ENCODE assay signal across 31 mouse cellular contexts in the genomic region with DNA sequence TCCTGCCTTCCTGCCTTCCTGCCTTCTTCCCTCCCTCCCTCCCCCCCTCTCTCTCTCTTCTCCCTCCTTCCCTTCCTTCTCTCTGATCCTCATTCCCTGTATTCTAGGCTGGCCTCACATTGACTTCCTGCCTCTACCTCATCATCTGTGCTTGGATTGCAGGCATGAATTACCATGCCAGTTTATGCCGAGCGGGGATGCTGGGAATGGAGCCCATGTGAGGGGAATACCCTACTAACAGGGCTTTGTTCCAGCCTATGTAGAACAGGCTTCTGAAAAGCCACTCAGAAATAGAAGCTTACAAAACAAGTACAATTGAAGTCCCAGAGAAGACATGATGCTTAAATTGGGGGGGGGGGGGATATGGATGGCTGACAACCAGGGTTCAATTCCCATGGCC. TPM values are rescaled to one million over a fixed set of nuclear protein-coding genes. Genes with fewer than 3 reads are reported as not detected.
DNase-seq lines count a peak whose midpoint lies in the region; ATAC-seq and TF ChIP-seq lines count a peak whose summit lies in the region.
"Had no signal": no experiment of that assay in that cellular context is flagged by ENCODE, and none has a peak within 500 bp of the region (broad histone marks: within the 10 kb centered on the region; RNA-seq: fewer than 3 reads in every experiment).

No protein-coding gene starts in this region.

- H3K9me3 ChIP-seq in forebrain, embryonic 14.5 days (replicated peaks; ENCODE audit: control insufficient read depth, low read length) = no peaks in the 10 kb centered on the region
- no peaks in the 10 kb centered on the region for H3K9me3 ChIP-seq in forebrain, embryonic 12.5 days
- H3K9me3 ChIP-seq in forebrain, postnatal 0 days (ENCODE audit: low read length) = no peaks in the 10 kb centered on the region
- no peaks in the 10 kb centered on the region for H3K9me3 ChIP-seq in forebrain, embryonic 11.5 days (ENCODE audit: control insufficient read depth, low read length)
- H3K9me3 ChIP-seq in hindbrain, embryonic 11.5 days (ENCODE audit: control insufficient read depth, low read length) = no peaks in the 10 kb centered on the region
- H3K9me3 ChIP-seq: embryonic facial prominence, embryonic 10.5 days; embryonic facial prominence, embryonic 13.5 days; G1E; heart, embryonic 12.5 days; heart, embryonic 15.5 days; hindbrain, embryonic 10.5 days had no signal

- no peak overlapping the region for H3K4me3 ChIP-seq in forebrain, embryonic 14.5 days (ENCODE audit: low read depth, low read length)
- H3K4me3 ChIP-seq in forebrain, embryonic 12.5 days (replicated peaks) = no peak overlapping the region
- H3K4me3 ChIP-seq in forebrain, postnatal 0 days (ENCODE audit: low read depth, low read length) = no peak overlapping the region
- H3K4me3 ChIP-seq in forebrain, embryonic 11.5 days (ENCODE audit: low read depth, low read length) = no peak overlapping the region
- no peak overlapping the region for H3K4me3 ChIP-seq in hindbrain, embryonic 11.5 days (ENCODE audit: low read depth, low read length)
- H3K4me3 ChIP-seq: embryonic facial prominence, embryonic 10.5 days; embryonic facial prominence, embryonic 13.5 days; erythroblast, embryonic 14.5 days; heart, embryonic 12.5 days; heart, embryonic 15.5 days; hindbrain, embryonic 10.5 days had no signal

- TF ChIP-seq CTCF in forebrain, postnatal 0 days (IDR thresholded peaks at IDR 0.05; ENCODE audit: low read depth) = no peak

- peak; percentile 66 for DNase-seq in forebrain, embryonic 14.5 days (ENCODE audit: low spot score)
- peak; percentile 63 for DNase-seq in forebrain, postnatal 0 days
- no peak for DNase-seq in forebrain, embryonic 11.5 days (ENCODE audit: low spot score)
- DNase-seq in right cerebral cortex, postnatal 4 days = peak; percentile 26
- no peak for DNase-seq in right cerebral cortex, postnatal 36 days (ENCODE audit: low spot score in 2 of 2)
- no peak for DNase-seq in hindbrain, embryonic 11.5 days (ENCODE audit: low spot score)
- DNase-seq: adrenal gland, adult 8-10 months; adrenal gland, postnatal 25 days; B cell, adult 2 months; cerebellum, adult 18-20 months; cerebellum, adult 9-10 months; cerebellum, postnatal 36 days; embryo, embryonic 11 days; gastrocnemius, postnatal 25 days; heart, adult 18-20 months; heart, postnatal 10 days; heart, postnatal 36 days; kidney, adult 18-20 months had no signal

- H3K4me1 ChIP-seq in forebrain, embryonic 14.5 days (ENCODE audit: control insufficient read depth, insufficient read depth, low read length) = peaks cover 10% of the 10 kb centered on the region; the same call in 1 of the 2 replicates
- H3K4me1 ChIP-seq in forebrain, embryonic 12.5 days = no peaks in the 10 kb centered on the region; the same call in 1 of the 2 replicates
- H3K4me1 ChIP-seq in forebrain, postnatal 0 days (ENCODE audit: insufficient read depth) = no peaks in the 10 kb centered on the region
- no peaks in the 10 kb centered on the region for H3K4me1 ChIP-seq in forebrain, embryonic 11.5 days (replicated peaks; ENCODE audit: control insufficient read depth, insufficient read depth, low read length)
- no peaks in the 10 kb centered on the region for H3K4me1 ChIP-seq in hindbrain, embryonic 11.5 days (replicated peaks; ENCODE audit: control insufficient read depth, insufficient read depth, low read length)

- ATAC-seq in forebrain, embryonic 14.5 days = peak; percentile 6; the same call in 1 of the 2 replicates
- no peak for ATAC-seq in forebrain, embryonic 12.5 days (ENCODE audit: low FRiP score)
- ATAC-seq in forebrain, postnatal 0 days = peak; percentile 57
- ATAC-seq in forebrain, embryonic 11.5 days (replicated peaks; ENCODE audit: low FRiP score) = no peak
- ATAC-seq in hindbrain, embryonic 11.5 days (ENCODE audit: low FRiP score) = no peak
- ATAC-seq: hindbrain, postnatal 0 days; inflammation-experienced regulatory T-cells, adult 6 months; intestine, embryonic 16.5 days had no signal

- H3K27ac ChIP-seq in forebrain, embryonic 14.5 days (ENCODE audit: low read depth, low read length) = no peak overlapping the region
- H3K27ac ChIP-seq in forebrain, embryonic 12.5 days = no peak overlapping the region
- no peak overlapping the region for H3K27ac ChIP-seq in forebrain, postnatal 0 days (ENCODE audit: low read depth, low read length)
- no peak overlapping the region for H3K27ac ChIP-seq in forebrain, embryonic 11.5 days (ENCODE audit: low read depth, low read length)
- H3K27ac ChIP-seq in hindbrain, embryonic 11.5 days (ENCODE audit: low read depth, low read length) = no peak overlapping the region
- H3K27ac ChIP-seq: embryonic facial prominence, embryonic 10.5 days; embryonic facial prominence, embryonic 13.5 days; heart, embryonic 15.5 days; hindbrain, embryonic 10.5 days; hindbrain, embryonic 14.5 days; hindbrain, postnatal 0 days had no signal

- no peak overlapping the region for H3K4me2 ChIP-seq in forebrain, embryonic 14.5 days (ENCODE audit: low read length)
- H3K4me2 ChIP-seq in forebrain, embryonic 12.5 days = no peak overlapping the region
- no peak overlapping the region for H3K4me2 ChIP-seq in forebrain, postnatal 0 days (ENCODE audit: low read depth)
- no peak overlapping the region for H3K4me2 ChIP-seq in forebrain, embryonic 11.5 days (ENCODE audit: low read depth, low read length, severe bottlenecking)
- H3K4me2 ChIP-seq in hindbrain, embryonic 11.5 days (replicated peaks; ENCODE audit: low read depth, low read length) = no peak overlapping the region
- H3K4me2 ChIP-seq: embryonic facial prominence, embryonic 13.5 days; heart, embryonic 12.5 days; heart, embryonic 15.5 days; hindbrain, embryonic 14.5 days had no signal

- 49% methylated on average over 2 of the region's 2 CpGs for WGBS in forebrain, embryonic 14.5 days
- WGBS in forebrain, embryonic 12.5 days = 68% methylated on average over 2 of the region's 2 CpGs
- 37% methylated on average over 2 of the region's 2 CpGs for WGBS in forebrain, postnatal 0 days
- 83% methylated on average over 2 of the region's 2 CpGs for WGBS in forebrain, embryonic 11.5 days
- 81% methylated on average over 2 of the region's 2 CpGs for WGBS in hindbrain, embryonic 11.5 days

- no peak overlapping the region for H3K9ac ChIP-seq in forebrain, embryonic 14.5 days (ENCODE audit: low read length)
- no peak overlapping the region for H3K9ac ChIP-seq in forebrain, embryonic 12.5 days
- H3K9ac ChIP-seq in forebrain, postnatal 0 days = no peak overlapping the region
- no peak overlapping the region for H3K9ac ChIP-seq in forebrain, embryonic 11.5 days (ENCODE audit: low read length)
- H3K9ac ChIP-seq in hindbrain, embryonic 11.5 days (ENCODE audit: low read depth, low read length) = no peak overlapping the region
- H3K9ac ChIP-seq: embryonic facial prominence, embryonic 13.5 days; heart, embryonic 12.5 days; heart, embryonic 15.5 days; hindbrain, embryonic 14.5 days had no signal

- no peaks in the 10 kb centered on the region for H3K36me3 ChIP-seq in forebrain, embryonic 14.5 days (ENCODE audit: control insufficient read depth, insufficient read depth, low read length)
- no peaks in the 10 kb centered on the region for H3K36me3 ChIP-seq in forebrain, embryonic 12.5 days (replicated peaks)
- no peaks in the 10 kb centered on the region for H3K36me3 ChIP-seq in forebrain, postnatal 0 days (ENCODE audit: insufficient read depth)
- no peaks in the 10 kb centered on the region for H3K36me3 ChIP-seq in forebrain, embryonic 11.5 days (ENCODE audit: control insufficient read depth, insufficient read depth, low read length)
- no peaks in the 10 kb centered on the region for H3K36me3 ChIP-seq in hindbrain, embryonic 11.5 days (ENCODE audit: control insufficient read depth, insufficient read depth, low read length)
- H3K36me3 ChIP-seq: embryonic facial prominence, embryonic 10.5 days; embryonic facial prominence, embryonic 13.5 days; G1E; heart, embryonic 12.5 days; heart, embryonic 15.5 days; hindbrain, embryonic 10.5 days had no signal

- H3K27me3 ChIP-seq in forebrain, embryonic 14.5 days (replicated peaks; ENCODE audit: control insufficient read depth, insufficient read depth, low read length) = no peaks in the 10 kb centered on the region
- H3K27me3 ChIP-seq in forebrain, embryonic 12.5 days = no peaks in the 10 kb centered on the region
- H3K27me3 ChIP-seq in forebrain, postnatal 0 days (ENCODE audit: insufficient read depth, low read length) = no peaks in the 10 kb centered on the region
- H3K27me3 ChIP-seq in forebrain, embryonic 11.5 days (ENCODE audit: control insufficient read depth, insufficient read depth, low read length) = no peaks in the 10 kb centered on the region
- no peaks in the 10 kb centered on the region for H3K27me3 ChIP-seq in hindbrain, embryonic 11.5 days (ENCODE audit: control insufficient read depth, insufficient read depth, low read length)
- H3K27me3 ChIP-seq: CH12.LX had no signal

RNA-seq across cellular contexts. Expression of a gene that starts 38.0 kb away (rescaled TPM):
- polyA plus RNA-seq in forebrain, embryonic 14.5 days (2014; fragmentation: Nextera tagmentation; extraction: Ambion mirVana) = 3.9 and 4.2 TPM in 2 replicates
- 1.8 and 2.3 TPM in 2 replicates for polyA plus RNA-seq in forebrain, embryonic 12.5 days (2016; fragmentation: Nextera tagmentation; extraction: Ambion mirVana)
- 5.8 and 6.0 TPM in 2 replicates for total RNA-seq in forebrain, postnatal 0 days (2014; rRNA removed)
- polyA plus RNA-seq in forebrain, postnatal 0 days (2015; fragmentation: Nextera tagmentation; extraction: Ambion mirVana) = 4.1 and 4.2 TPM in 2 replicates
- 0.63 and 0.81 TPM in 2 replicates for polyA plus RNA-seq in forebrain, embryonic 11.5 days (2014; fragmentation: Nextera tagmentation; extraction: Ambion mirVana)
- 0.32 and 1.0 TPM in 2 replicates for polyA plus RNA-seq in hindbrain, embryonic 11.5 days (2014; fragmentation: Nextera tagmentation; extraction: Ambion mirVana)
- total RNA-seq: CH12.LX had no signal
- polyA plus RNA-seq: G1E; inflammation-experienced regulatory T-cells, adult 6 months had no signal

RNA-seq across cellular contexts. Expression of a gene that starts 44.5 kb away (rescaled TPM):
- polyA plus RNA-seq in forebrain, embryonic 14.5 days (2014; fragmentation: Nextera tagmentation; extraction: Ambion mirVana) = 41.6 and 43.7 TPM in 2 replicates
- polyA plus RNA-seq in forebrain, embryonic 12.5 days (2016; fragmentation: Nextera tagmentation; extraction: Ambion mirVana) = 65.7 and 67.3 TPM in 2 replicates
- 40.6 and 41.4 TPM in 2 replicates for total RNA-seq in forebrain, postnatal 0 days (2014; rRNA removed)
- 55.1 and 57.3 TPM in 2 replicates for polyA plus RNA-seq in forebrain, postnatal 0 days (2015; fragmentation: Nextera tagmentation; extraction: Ambion mirVana)
- polyA plus RNA-seq in forebrain, embryonic 11.5 days (2014; fragmentation: Nextera tagmentation; extraction: Ambion mirVana) = 74.1 and 74.2 TPM in 2 replicates
- 70.5 and 75.3 TPM in 2 replicates for polyA plus RNA-seq in hindbrain, embryonic 11.5 days (2014; fragmentation: Nextera tagmentation; extraction: Ambion mirVana)

Comparison
In these comparisons a context has a peak if more than half of its experiments do, and no peak if none do; other contexts are left out.
1. ATAC-seq: peak in forebrain, embryonic 14.5 days (single experiment) and forebrain, postnatal 0 days (single experiment); none in forebrain, embryonic 12.5 days (single experiment), forebrain, embryonic 11.5 days (single experiment) and hindbrain, embryonic 11.5 days (single experiment).
2. DNase-seq: peak in forebrain, embryonic 14.5 days (single experiment), forebrain, postnatal 0 days (single experiment) and right cerebral cortex, postnatal 4 days (single experiment); none in forebrain, embryonic 11.5 days (single experiment), right cerebral cortex, postnatal 36 days (0 of 2) and hindbrain, embryonic 11.5 days (single experiment).